Mouse (Mus musculus): ENCODE measurements around the gene Gm17374. TPM values are rescaled to one million over a fixed set of nuclear protein-coding genes. Genes with fewer than 3 reads are reported as not detected.
"Not testable (repeated sequence)": the region's sequence is repeated elsewhere in the genome, so short reads cannot be mapped to it uniquely, and the experiment has no call there.

Gm17374 gene
- polyA plus RNA-seq, 1 experiment, result not detected

DNA sequence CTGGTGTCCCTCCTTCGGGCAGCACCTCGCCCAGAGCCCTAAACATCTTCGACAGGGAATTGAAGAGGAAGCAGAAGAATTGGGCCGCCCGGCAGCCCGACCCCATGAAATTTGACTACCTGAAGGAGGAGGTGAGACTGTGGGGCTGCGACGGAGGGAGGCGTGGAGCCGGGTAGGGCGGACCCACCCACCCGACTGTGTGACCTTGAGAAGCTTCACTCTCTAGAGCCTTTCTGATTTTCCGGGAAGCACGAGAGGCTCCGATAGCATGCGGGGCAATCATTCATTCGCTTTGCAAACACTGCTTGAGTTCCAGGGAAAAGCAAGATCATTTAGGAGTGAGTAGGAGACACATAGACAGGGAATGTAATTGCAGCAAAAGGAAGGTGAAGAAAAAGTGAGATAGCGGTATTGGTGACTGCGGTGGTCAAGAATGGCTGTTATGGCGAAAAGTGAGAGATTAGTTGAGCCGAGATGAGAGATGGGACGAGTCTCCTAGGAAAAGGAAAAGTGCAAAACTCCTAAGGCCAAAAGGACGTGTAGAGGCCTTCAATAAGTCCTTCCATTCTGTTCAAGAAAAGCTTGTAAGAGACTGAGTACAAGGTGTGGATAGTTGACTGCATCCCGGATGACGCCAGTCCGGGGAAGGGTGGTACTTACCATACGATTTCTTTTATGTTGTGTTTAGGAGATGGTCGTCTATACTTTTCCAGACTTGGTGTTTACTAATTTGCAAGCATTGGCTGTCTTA is 19.1 kb downstream of the Gm17374 start:
- H3K4me1 ChIP-seq (ENCODE audit: control insufficient read depth, insufficient read depth, low read length), result peaks cover 2% of the 10 kb centered on the region; the same call in 1 of the 2 replicates
- H3K4me3 ChIP-seq (ENCODE audit: insufficient read depth, low read length), result peak overlapping the region; percentile 61
- H3K27ac ChIP-seq (ENCODE audit: insufficient read depth, low read length), result peak overlapping the region; percentile 11; the same call in 1 of the 2 replicates
- TF ChIP-seq POLR2A (IDR thresholded peaks at IDR 0.05; ENCODE audit: extremely low read depth, insufficient read depth, low read length) (no peak), CTCF (IDR thresholded peaks at IDR 0.05; ENCODE audit: extremely low read depth, insufficient read depth, low read length) (no peak)

DNA sequence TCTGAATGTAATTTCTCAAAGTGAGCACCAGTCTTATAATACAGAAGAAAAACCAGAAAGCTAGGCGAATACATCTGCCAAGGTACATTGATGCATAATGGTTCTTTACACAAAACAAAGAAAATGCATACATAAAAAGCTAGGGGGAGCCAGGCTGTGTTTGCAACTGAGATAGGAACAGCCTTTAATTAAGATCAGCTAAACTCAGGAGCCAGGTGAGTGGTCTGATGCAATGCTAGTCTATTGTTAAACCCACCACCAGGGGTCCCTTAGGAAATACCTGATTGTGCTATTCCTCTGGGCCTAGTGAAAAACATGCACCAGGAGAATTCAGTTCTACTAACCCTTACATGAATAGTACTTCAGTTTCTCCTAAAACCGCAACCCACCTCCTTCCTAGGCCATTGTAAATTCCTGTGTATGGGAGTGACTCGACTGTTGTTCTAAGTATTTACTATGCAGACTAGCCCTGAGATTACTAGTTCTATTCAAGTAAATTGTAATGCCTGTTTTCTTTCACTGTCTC is 33.9 kb downstream of the Gm17374 start:
- not testable (repeated sequence) for H3K27ac ChIP-seq (ENCODE audit: insufficient read depth, low read length); H3K4me3 ChIP-seq (ENCODE audit: insufficient read depth, low read length)

DNA sequence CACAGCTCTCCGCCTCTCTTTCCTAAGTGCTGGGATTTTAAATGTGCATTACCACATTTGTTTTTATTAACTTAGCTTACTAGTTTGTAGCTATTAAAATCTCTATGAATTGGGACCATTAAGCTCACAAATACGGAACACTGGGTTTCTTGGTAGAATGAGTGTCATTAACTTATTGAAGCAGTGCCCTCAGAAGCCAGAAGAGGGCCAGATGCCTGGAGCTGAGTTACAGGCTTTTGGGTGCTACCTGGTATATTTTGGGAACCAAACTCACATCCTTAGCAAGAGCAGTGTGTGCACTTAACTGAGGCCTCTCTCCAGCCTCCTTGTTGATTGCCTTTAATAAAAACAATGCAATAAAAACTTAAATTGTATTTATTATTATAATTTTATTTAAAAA is 48.9 kb downstream of the Gm17374 start:
- Histone ChIP-seq H3K27ac (ENCODE audit: insufficient read depth, low read length) (no peak overlapping the region), H3K4me1 (ENCODE audit: control insufficient read depth, insufficient read depth, low read length) (peaks cover 5% of the 10 kb centered on the region), H3K4me3 (ENCODE audit: insufficient read depth, low read length) (no peak overlapping the region)
- no peak for TF ChIP-seq POLR2A (IDR thresholded peaks at IDR 0.05; ENCODE audit: extremely low read depth, insufficient read depth, low read length)
- TF ChIP-seq CTCF (IDR thresholded peaks at IDR 0.05; ENCODE audit: extremely low read depth, insufficient read depth, low read length), result peak; percentile 38; the same call in 1 of the 2 replicates

More for the DNA sequence above, 33.9 kb downstream of the Gm17374 start:
- not testable (repeated sequence) for H3K4me1 ChIP-seq (ENCODE audit: control insufficient read depth, insufficient read depth, low read length)

DNA sequence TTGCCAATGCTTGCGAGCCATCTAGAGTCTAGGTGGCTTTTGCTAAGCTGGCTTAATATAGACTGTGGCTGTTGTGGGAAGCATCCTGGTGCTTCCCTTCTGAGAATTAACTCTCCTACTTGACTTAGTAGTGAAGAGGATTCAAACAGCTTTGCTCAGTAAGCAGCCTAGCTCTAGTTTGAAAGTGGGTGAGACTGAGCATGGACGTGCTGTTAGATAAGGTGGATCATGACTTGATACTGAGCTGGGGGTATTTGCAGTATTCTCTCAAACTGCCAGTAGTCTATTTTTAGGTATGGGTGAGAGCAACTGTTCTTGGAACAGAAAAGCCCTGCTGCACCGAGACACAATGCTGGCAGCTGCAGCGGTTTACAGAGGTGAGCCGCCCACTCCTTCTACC is 50.7 kb downstream of the Gm17374 start:
- TF ChIP-seq CTCF (IDR thresholded peaks at IDR 0.05; ENCODE audit: extremely low read depth, insufficient read depth, low read length) (no peak), POLR2A (IDR thresholded peaks at IDR 0.05; ENCODE audit: extremely low read depth, insufficient read depth, low read length) (no peak)
- Histone ChIP-seq H3K27ac (ENCODE audit: insufficient read depth, low read length) (no peak overlapping the region), H3K4me3 (ENCODE audit: insufficient read depth, low read length) (no peak overlapping the region), H3K4me1 (ENCODE audit: control insufficient read depth, insufficient read depth, low read length) (peaks cover 5% of the 10 kb centered on the region)

Other genes starting within 250 kb of the Gm17374 start
- gene Tasp1, start 85.2 kb upstream of the Gm17374 start, polyA plus RNA-seq (2012; rRNA removed), result 20.0 and 20.9 TPM in 2 replicates
- 12.6 and 13.0 TPM in 2 replicates for gene Esf1, start 18.5 kb downstream of the Gm17374 start, polyA plus RNA-seq (2012; rRNA removed)
- gene Ndufaf5, start 18.6 kb downstream of the Gm17374 start, polyA plus RNA-seq (2012; rRNA removed), result 37.3 and 39.7 TPM in 2 replicates
- not detected in 2 replicates for gene Sel1l2, start 237.7 kb downstream of the Gm17374 start, polyA plus RNA-seq (2012; rRNA removed)
- 20.3 and 21.2 TPM in 2 replicates for gene Macrod2, start 243.3 kb downstream of the Gm17374 start, polyA plus RNA-seq (2012; rRNA removed)